Comparison of ENCODE assay signal across 14 mouse cellular contexts in the genomic region with DNA sequence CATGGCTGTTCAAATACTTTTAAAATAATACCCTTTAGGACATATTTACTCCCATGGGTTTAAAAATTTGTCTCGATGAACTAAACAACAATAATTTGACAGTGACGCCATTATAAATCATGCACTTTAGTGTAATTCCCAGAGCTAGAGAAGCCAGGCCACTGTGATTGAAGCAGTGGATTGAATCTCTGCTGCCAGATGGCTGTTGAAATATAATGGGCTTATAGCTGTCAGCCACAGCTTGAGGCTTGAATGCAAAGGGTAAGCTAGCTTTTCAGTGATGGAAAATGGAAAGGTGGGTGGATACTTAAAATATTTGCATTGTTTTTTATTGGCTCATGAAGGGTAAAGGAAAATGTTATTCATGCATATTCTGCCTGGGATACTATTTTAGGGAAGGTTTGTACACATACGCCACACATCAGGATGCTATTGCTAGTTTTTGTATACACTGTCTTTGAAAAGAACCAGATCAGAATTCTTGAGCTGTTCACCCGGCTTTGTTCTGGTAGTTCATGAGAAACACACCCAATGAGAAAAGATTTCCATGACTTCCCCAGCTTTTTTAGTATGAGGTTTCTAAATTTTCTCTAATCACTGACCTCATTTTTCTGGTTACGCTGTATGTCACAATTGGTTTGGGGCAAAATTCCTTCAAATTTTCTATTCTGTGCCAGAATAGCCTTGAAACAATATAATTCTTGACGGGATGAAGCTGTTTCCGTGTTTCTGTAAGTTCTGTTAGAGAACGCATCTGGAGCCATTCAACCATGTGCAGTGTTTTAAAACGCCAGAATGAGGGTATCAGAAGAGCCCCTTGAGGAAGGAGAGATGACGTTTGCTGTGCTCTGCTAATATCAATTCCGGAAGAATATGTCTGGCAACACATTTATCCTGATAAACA.
DNase-seq lines count a peak whose midpoint lies in the region; ATAC-seq lines count a peak whose summit lies in the region.
"Had no signal": no experiment of that assay in that cellular context is flagged by ENCODE, and none has a peak within 500 bp of the region (broad histone marks: within the 10 kb centered on the region; RNA-seq: fewer than 3 reads in every experiment).

No protein-coding gene starts in this region.

- H3K4me1 ChIP-seq in midbrain, embryonic 11.5 days (ENCODE audit: control insufficient read depth, insufficient read depth, low read length) = no peaks in the 10 kb centered on the region; the same call in 1 of the 2 replicates
- H3K4me1 ChIP-seq in midbrain, embryonic 10.5 days = peaks cover 17% of the 10 kb centered on the region
- H3K4me1 ChIP-seq in hindbrain, embryonic 10.5 days (replicated peaks) = no peaks in the 10 kb centered on the region
- H3K4me1 ChIP-seq in midbrain, embryonic 12.5 days = peaks cover 12% of the 10 kb centered on the region; the same call in 1 of the 2 replicates
- H3K4me1 ChIP-seq in stomach, embryonic 16.5 days (ENCODE audit: control insufficient read depth, insufficient read depth, low read length) = no peaks in the 10 kb centered on the region
- H3K4me1 ChIP-seq: heart, embryonic 15.5 days had no signal

- no peaks in the 10 kb centered on the region for H3K36me3 ChIP-seq in midbrain, embryonic 11.5 days (ENCODE audit: control insufficient read depth, insufficient read depth, low read length)
- no peaks in the 10 kb centered on the region for H3K36me3 ChIP-seq in midbrain, embryonic 10.5 days
- H3K36me3 ChIP-seq in hindbrain, embryonic 10.5 days = no peaks in the 10 kb centered on the region
- no peaks in the 10 kb centered on the region for H3K36me3 ChIP-seq in midbrain, embryonic 12.5 days
- H3K36me3 ChIP-seq in stomach, embryonic 16.5 days (ENCODE audit: control insufficient read depth, insufficient read depth, low read length) = no peaks in the 10 kb centered on the region
- H3K36me3 ChIP-seq: heart, embryonic 15.5 days had no signal

- H3K9ac ChIP-seq in midbrain, embryonic 11.5 days (ENCODE audit: low read length) = no peak overlapping the region
- H3K9ac ChIP-seq in midbrain, embryonic 12.5 days (replicated peaks) = no peak overlapping the region
- H3K9ac ChIP-seq in stomach, embryonic 16.5 days (ENCODE audit: low read length) = no peak overlapping the region
- H3K9ac ChIP-seq: heart, embryonic 15.5 days had no signal

- 70% methylated on average over 11 of the region's 11 CpGs for WGBS in midbrain, embryonic 11.5 days
- WGBS in midbrain, embryonic 10.5 days = 85% methylated on average over 11 of the region's 11 CpGs
- WGBS in hindbrain, embryonic 10.5 days = 83% methylated on average over 11 of the region's 11 CpGs
- WGBS in midbrain, embryonic 12.5 days = 63% methylated on average over 11 of the region's 11 CpGs
- WGBS in stomach, embryonic 16.5 days = 42% methylated on average over 11 of the region's 11 CpGs

- H3K27me3 ChIP-seq in midbrain, embryonic 11.5 days (ENCODE audit: control insufficient read depth, insufficient read depth, low read length) = no peaks in the 10 kb centered on the region
- no peaks in the 10 kb centered on the region for H3K27me3 ChIP-seq in midbrain, embryonic 10.5 days (ENCODE audit: low read depth, poor library complexity, severe bottlenecking)
- no peaks in the 10 kb centered on the region for H3K27me3 ChIP-seq in hindbrain, embryonic 10.5 days (ENCODE audit: insufficient read depth, poor library complexity, severe bottlenecking)
- H3K27me3 ChIP-seq in midbrain, embryonic 12.5 days = no peaks in the 10 kb centered on the region
- no peaks in the 10 kb centered on the region for H3K27me3 ChIP-seq in stomach, embryonic 16.5 days (ENCODE audit: control insufficient read depth, insufficient read depth, low read length)
- H3K27me3 ChIP-seq: heart, embryonic 15.5 days; Patski had no signal

- no peaks in the 10 kb centered on the region for H3K9me3 ChIP-seq in midbrain, embryonic 11.5 days (ENCODE audit: control insufficient read depth, low read length)
- H3K9me3 ChIP-seq in midbrain, embryonic 10.5 days (replicated peaks) = no peaks in the 10 kb centered on the region
- H3K9me3 ChIP-seq in hindbrain, embryonic 10.5 days = no peaks in the 10 kb centered on the region
- H3K9me3 ChIP-seq in midbrain, embryonic 12.5 days = no peaks in the 10 kb centered on the region
- no peaks in the 10 kb centered on the region for H3K9me3 ChIP-seq in stomach, embryonic 16.5 days (replicated peaks; ENCODE audit: control insufficient read depth, low read length)
- H3K9me3 ChIP-seq: heart, embryonic 15.5 days had no signal

- H3K4me3 ChIP-seq in midbrain, embryonic 11.5 days (ENCODE audit: low read depth, low read length) = no peak overlapping the region
- H3K4me3 ChIP-seq in midbrain, embryonic 10.5 days = no peak overlapping the region
- no peak overlapping the region for H3K4me3 ChIP-seq in hindbrain, embryonic 10.5 days
- no peak overlapping the region for H3K4me3 ChIP-seq in midbrain, embryonic 12.5 days
- no peak overlapping the region for H3K4me3 ChIP-seq in stomach, embryonic 16.5 days (replicated peaks; ENCODE audit: low read length)
- H3K4me3 ChIP-seq: heart, embryonic 15.5 days; myocyte had no signal

- ATAC-seq in midbrain, embryonic 11.5 days (ENCODE audit: low FRiP score) = peak; percentile 76
- peak; percentile 79 for ATAC-seq in midbrain, embryonic 12.5 days (ENCODE audit: low FRiP score, low read depth)
- ATAC-seq in stomach, embryonic 16.5 days (ENCODE audit: insufficient read depth, low FRiP score) = peak; percentile 66
- ATAC-seq: Patski had no signal

- DNase-seq in midbrain, embryonic 11.5 days (ENCODE audit: low spot score, missing footprints) = peak; percentile 86
- DNase-seq in midbrain, embryonic 10.5 days (ENCODE audit: low spot score) = no peak
- no peak for DNase-seq in hindbrain, embryonic 10.5 days (ENCODE audit: low spot score)
- no peak for DNase-seq in thymus, adult 18-20 months
- no peak for DNase-seq in right cerebral cortex, postnatal 10 days (ENCODE audit: low spot score in 2 of 2)
- DNase-seq: adrenal gland, adult 8-10 months; kidney, adult 8-10 months; layer of hippocampus, adult 9-11 months; lung, postnatal 10 days had no signal

- no peak overlapping the region for H3K4me2 ChIP-seq in midbrain, embryonic 11.5 days
- H3K4me2 ChIP-seq in midbrain, embryonic 12.5 days (replicated peaks) = no peak overlapping the region
- H3K4me2 ChIP-seq in stomach, embryonic 16.5 days (ENCODE audit: low read depth, low read length) = no peak overlapping the region
- H3K4me2 ChIP-seq: heart, embryonic 15.5 days had no signal

- peak overlapping the region; percentile 35 for H3K27ac ChIP-seq in midbrain, embryonic 11.5 days (ENCODE audit: low read depth, low read length)
- no peak overlapping the region for H3K27ac ChIP-seq in midbrain, embryonic 10.5 days (replicated peaks)
- H3K27ac ChIP-seq in hindbrain, embryonic 10.5 days = peak overlapping the region; percentile 29; the same call in 1 of the 2 replicates
- H3K27ac ChIP-seq in midbrain, embryonic 12.5 days (replicated peaks) = peak overlapping the region; percentile 60
- peak overlapping the region; percentile 14 for H3K27ac ChIP-seq in stomach, embryonic 16.5 days (ENCODE audit: low read length)
- H3K27ac ChIP-seq: heart, embryonic 15.5 days had no signal
